Comparison of ENCODE assay signal across 9 mouse cellular contexts in the genomic region with DNA sequence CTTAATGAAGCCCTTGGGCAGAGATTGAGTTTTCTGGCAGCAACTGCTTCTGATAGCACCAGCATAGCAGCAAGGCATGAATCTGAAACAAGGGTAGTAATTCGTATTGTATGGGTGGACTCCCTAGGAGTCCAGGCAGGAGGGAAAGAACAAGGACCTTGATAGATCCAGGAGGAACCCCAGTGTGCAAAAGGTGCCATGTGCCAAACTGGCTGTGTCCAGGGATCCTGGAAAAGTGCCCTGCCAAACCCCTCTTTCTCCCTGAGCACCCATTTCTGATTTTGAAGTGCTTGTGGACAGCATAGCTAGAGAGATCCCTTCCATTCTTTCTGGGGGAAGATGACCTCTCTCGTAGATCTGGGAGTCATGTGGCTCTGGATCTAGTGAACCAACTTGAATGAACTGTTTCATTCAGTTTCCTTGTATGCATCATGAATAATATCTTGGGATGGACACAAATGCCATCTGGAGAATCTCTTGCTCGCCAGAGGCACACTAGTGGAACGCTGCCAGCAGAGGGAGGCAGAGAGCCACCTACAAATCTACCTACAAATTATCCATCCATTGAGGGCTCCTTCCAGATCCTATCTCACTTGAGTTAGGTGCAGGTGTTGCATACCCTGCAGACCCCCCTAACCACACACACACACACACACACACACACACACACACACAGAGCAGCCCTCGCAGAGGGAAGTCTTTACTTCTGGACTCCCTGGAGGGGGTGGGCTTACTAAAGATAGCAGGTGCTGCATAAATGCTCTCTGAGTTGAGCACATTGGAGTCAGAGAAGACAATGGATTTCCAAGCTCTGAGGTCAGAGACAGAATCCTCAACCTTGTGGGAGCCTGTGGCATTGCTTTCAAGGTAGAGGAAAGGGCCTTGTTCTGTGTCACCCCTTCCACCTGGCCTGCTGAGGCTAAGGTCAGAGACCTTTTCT. TPM values are rescaled to one million over a fixed set of nuclear protein-coding genes. Genes with fewer than 3 reads are reported as not detected.
DNase-seq lines count a peak whose midpoint lies in the region; ATAC-seq and TF ChIP-seq lines count a peak whose summit lies in the region.
"Had no signal": no experiment of that assay in that cellular context is flagged by ENCODE, and none has a peak within 500 bp of the region (broad histone marks: within the 10 kb centered on the region; RNA-seq: fewer than 3 reads in every experiment).

No protein-coding gene starts in this region.

- no peaks in the 10 kb centered on the region for H3K27me3 ChIP-seq in hindbrain, embryonic 10.5 days (ENCODE audit: insufficient read depth, poor library complexity, severe bottlenecking)
- H3K27me3 ChIP-seq in hindbrain, embryonic 12.5 days = no peaks in the 10 kb centered on the region
- H3K27me3 ChIP-seq in liver, adult 2 months (ENCODE audit: control insufficient read depth, insufficient read depth, low read length) = no peaks in the 10 kb centered on the region
- H3K27me3 ChIP-seq: midbrain, embryonic 12.5 days had no signal

- TF ChIP-seq CTCF in liver, adult 2 months (IDR thresholded peaks at IDR 0.05; ENCODE audit: low read depth, low read length) = peak; percentile 94

- 21% methylated on average over 5 of the region's 5 CpGs for WGBS in hindbrain, embryonic 10.5 days
- WGBS in hindbrain, embryonic 12.5 days = 27% methylated on average over 5 of the region's 5 CpGs
- WGBS in liver, adult 2 months = 26% methylated on average over 5 of the region's 5 CpGs

- no peak for ATAC-seq in hindbrain, embryonic 12.5 days (ENCODE audit: low FRiP score)

- H3K9ac ChIP-seq in hindbrain, embryonic 12.5 days = no peak overlapping the region
- no peak overlapping the region for H3K9ac ChIP-seq in liver, adult 2 months (ENCODE audit: low read depth, low read length)
- H3K9ac ChIP-seq: midbrain, embryonic 12.5 days had no signal

- peaks cover 38% of the 10 kb centered on the region for H3K4me1 ChIP-seq in hindbrain, embryonic 10.5 days (replicated peaks)
- H3K4me1 ChIP-seq in hindbrain, embryonic 12.5 days = peaks cover 23% of the 10 kb centered on the region
- peaks cover 16% of the 10 kb centered on the region for H3K4me1 ChIP-seq in liver, adult 2 months (ENCODE audit: control insufficient read depth, insufficient read depth, low read length)

- H3K79me2 ChIP-seq in liver, adult 2 months (ENCODE audit: control insufficient read depth, insufficient read depth, low read length) = peaks cover 18% of the 10 kb centered on the region; the same call in 1 of the 2 replicates

- peak; percentile 85 for DNase-seq in hindbrain, embryonic 10.5 days (ENCODE audit: low spot score)
- DNase-seq in adrenal gland, adult 8-10 months = peak; percentile 49
- peak; percentile 71 for DNase-seq in embryo, embryonic 11.5 days (ENCODE audit: low read depth, low spot score)
- DNase-seq in kidney, adult 8-10 months = peak; percentile 68 to 83
- peak; percentile 48 for DNase-seq in liver, adult 2 months (ENCODE audit: extremely low read depth, low read depth, low spot score)
- peak; percentile 70 for DNase-seq in ovary, postnatal 36 days (ENCODE audit: low spot score)
- DNase-seq in thymus, postnatal 25 days = peak; percentile 85

- H3K4me3 ChIP-seq in hindbrain, embryonic 10.5 days = no peak overlapping the region
- no peak overlapping the region for H3K4me3 ChIP-seq in hindbrain, embryonic 12.5 days
- H3K4me3 ChIP-seq in liver, adult 2 months (ENCODE audit: insufficient read depth, low read depth, low read length) = no peak overlapping the region
- H3K4me3 ChIP-seq: midbrain, embryonic 12.5 days had no signal

- H3K27ac ChIP-seq in hindbrain, embryonic 10.5 days = peak overlapping the region; percentile 41; the same call in 1 of the 2 replicates
- no peak overlapping the region for H3K27ac ChIP-seq in hindbrain, embryonic 12.5 days
- no peak overlapping the region for H3K27ac ChIP-seq in liver, adult 2 months (replicated peaks; ENCODE audit: insufficient read depth, low read depth, low read length)
- H3K27ac ChIP-seq: midbrain, embryonic 12.5 days had no signal

- TF ChIP-seq POLR2A in liver, adult 2 months (IDR thresholded peaks at IDR 0.05; ENCODE audit: extremely low read depth, insufficient read depth, low read length) = no peak

- H3K36me3 ChIP-seq in hindbrain, embryonic 10.5 days = no peaks in the 10 kb centered on the region
- H3K36me3 ChIP-seq in hindbrain, embryonic 12.5 days = no peaks in the 10 kb centered on the region
- H3K36me3 ChIP-seq in liver, adult 2 months (ENCODE audit: control insufficient read depth, insufficient read depth, low read length) = no peaks in the 10 kb centered on the region
- H3K36me3 ChIP-seq: midbrain, embryonic 12.5 days had no signal

- H3K4me2 ChIP-seq in hindbrain, embryonic 12.5 days (replicated peaks) = no peak overlapping the region
- H3K4me2 ChIP-seq: midbrain, embryonic 12.5 days had no signal

- H3K9me3 ChIP-seq in hindbrain, embryonic 10.5 days = no peaks in the 10 kb centered on the region
- H3K9me3 ChIP-seq in hindbrain, embryonic 12.5 days (replicated peaks) = no peaks in the 10 kb centered on the region
- H3K9me3 ChIP-seq: midbrain, embryonic 12.5 days had no signal

RNA-seq across cellular contexts. Expression of a gene that starts 4.4 kb away (rescaled TPM):
- 25.2 and 28.9 TPM in 2 replicates for polyA plus RNA-seq in hindbrain, embryonic 10.5 days (2016; fragmentation: Nextera tagmentation; extraction: Ambion mirVana)
- 32.3 and 35.3 TPM in 2 replicates for polyA plus RNA-seq in hindbrain, embryonic 12.5 days (2016; fragmentation: Nextera tagmentation; extraction: Ambion mirVana)
- total RNA-seq in adrenal gland, adult 8-10 months (2022) = 10 to 100 TPM; 62.3 to 73.6 (median 67.1) TPM
- total RNA-seq in liver, adult 2 months (2014; rRNA removed) = 44.5 and 53.2 TPM in 2 replicates
- 70.5 and 78.2 TPM in 2 replicates for polyA plus RNA-seq in liver, adult 2 months (2012; rRNA removed)

RNA-seq across cellular contexts. Expression of a gene that starts 40.4 kb away (rescaled TPM):
- polyA plus RNA-seq in hindbrain, embryonic 10.5 days (2016; fragmentation: Nextera tagmentation; extraction: Ambion mirVana) = 23.8 and 29.7 TPM in 2 replicates
- polyA plus RNA-seq in hindbrain, embryonic 12.5 days (2016; fragmentation: Nextera tagmentation; extraction: Ambion mirVana) = 31.4 and 35.4 TPM in 2 replicates
- 10 to 100 TPM; 20.8 to 35.3 (median 24.1) TPM for total RNA-seq in adrenal gland, adult 8-10 months (2022)
- total RNA-seq in liver, adult 2 months (2014; rRNA removed) = 2.4 and 4.4 TPM in 2 replicates
- 7.1 and 8.7 TPM in 2 replicates for polyA plus RNA-seq in liver, adult 2 months (2012; rRNA removed)
